Mouse (Mus musculus) MEL (cell line): ENCODE measurements around the gene Mfng. TPM values are rescaled to one million over a fixed set of nuclear protein-coding genes. Genes with fewer than 3 reads are reported as not detected.

Experiments used
- DNase-seq: peaks from one replicate; pipeline ENCODE4 v3.0.0; 2011; ENCODE audit warnings: low read depth, low spot score
- H3K27ac ChIP-seq: 2 replicates; pipeline ENCODE4 v1.5.1; 2012; ENCODE audit warnings: low read depth, mild to moderate bottlenecking, control low read depth, low read length, moderate library complexity; ENCODE audit not compliant: control insufficient read depth
- H3K27me3 ChIP-seq, 2 experiments: fragments of 150-350 bp in 1 of 2; sonication (generic) in 1 of 2; 2 replicates each; pipeline ENCODE4 v1.6.1; 2012; ENCODE audit warnings: low read length in 2 of 2, mild to moderate bottlenecking in 2 of 2, improper control_type of control experiment in 1 of 2, moderate library complexity in 1 of 2; ENCODE audit not compliant: insufficient read depth in 2 of 2, control insufficient read depth in 1 of 2
- H3K36me3 ChIP-seq, 2 experiments: 2 replicates each; pipeline ENCODE4 v1.6.1; 2012 to 2014; ENCODE audit warnings: low read length in 2 of 2, improper control_type of control experiment in 1 of 2, inconsistent platforms in 1 of 2, mild to moderate bottlenecking in 1 of 2; ENCODE audit not compliant: insufficient read depth in 2 of 2, control insufficient read depth in 1 of 2
- H3K4me1 ChIP-seq, 2 experiments: fragments of 150-350 bp in 1 of 2; sonication (generic) in 1 of 2; 2 replicates each; pipeline ENCODE4 v1.6.1; 2012; ENCODE audit warnings: low read length in 2 of 2, improper control_type of control experiment in 1 of 2, mild to moderate bottlenecking in 1 of 2; ENCODE audit not compliant: insufficient read depth in 2 of 2, control insufficient read depth in 1 of 2
- H3K4me3 ChIP-seq, 2 experiments: fragments of 150-350 bp in 1 of 2; sonication (generic) in 1 of 2; 2 replicates each; pipeline ENCODE4 v1.5.1; 2012; ENCODE audit warnings: low read depth in 2 of 2, low read length in 2 of 2, mild to moderate bottlenecking in 2 of 2, moderate library complexity in 2 of 2, control low read depth in 1 of 2, improper control_type of control experiment in 1 of 2; ENCODE audit not compliant: control insufficient read depth in 1 of 2, insufficient read depth in 1 of 2
- H3K79me2 ChIP-seq: 2 replicates; pipeline ENCODE4 v1.6.1; 2012; ENCODE audit warnings: mild to moderate bottlenecking, low read length, moderate library complexity; ENCODE audit not compliant: control insufficient read depth, poor library complexity, insufficient read depth
- H3K9ac ChIP-seq: 2 replicates; pipeline ENCODE4 v1.6.1; 2012; ENCODE audit warnings: low read depth, mild to moderate bottlenecking, control low read depth, low read length, moderate library complexity; ENCODE audit not compliant: control insufficient read depth, poor library complexity, severe bottlenecking
- H3K9me3 ChIP-seq: fragments of 150-350 bp; sonication (generic); replicated peaks from 2 replicates; pipeline ENCODE4 v1.6.1; 2012; ENCODE audit warnings: mild to moderate bottlenecking, low read length, improper control_type of control experiment, moderate library complexity; ENCODE audit not compliant: insufficient read depth
- BHLHE40 ChIP-seq: IDR thresholded peaks from 2 replicates; pipeline ENCODE4 v1.6.1; 2012; ENCODE audit warnings: low read depth, mild to moderate bottlenecking, inconsistent platforms, low read length, improper control_type of control experiment, borderline replicate concordance
- CHD1 ChIP-seq: IDR thresholded peaks from 2 replicates; pipeline ENCODE4 v1.6.1; 2012; ENCODE audit warnings: low read depth, mild to moderate bottlenecking, inconsistent platforms, low read length, improper control_type of control experiment
- CTCF ChIP-seq, 3 experiments: IDR thresholded peaks in 2 of 3; conservative IDR thresholded peaks in 1 of 3; 2 replicates each; pipeline ENCODE4 v1.5.1; 2011 to 2012; ENCODE audit warnings: low read length in 3 of 3, low read depth in 2 of 3, mild to moderate bottlenecking in 2 of 3, improper control_type of control experiment in 1 of 3, inconsistent platforms in 1 of 3, mixed read lengths in 1 of 3, moderate library complexity in 1 of 3; ENCODE audit not compliant: control insufficient read depth in 1 of 3, insufficient read depth in 1 of 3, poor library complexity in 1 of 3, severe bottlenecking in 1 of 3
- E2F4 ChIP-seq: IDR thresholded peaks from 2 replicates; pipeline ENCODE4 v1.6.1; 2011; ENCODE audit warnings: low read depth, low read length, improper control_type of control experiment, borderline replicate concordance
- ELF1 ChIP-seq: IDR thresholded peaks from 2 replicates; pipeline ENCODE4 v1.6.1; 2014; ENCODE audit warnings: low read depth, mild to moderate bottlenecking, inconsistent platforms, low read length, improper control_type of control experiment, moderate library complexity
- EP300 ChIP-seq, 2 experiments: IDR thresholded peaks; 2 replicates each; pipeline ENCODE4 v1.6.1; 2011; ENCODE audit warnings: improper control_type of control experiment in 2 of 2, low read length in 2 of 2, low read depth in 1 of 2, mild to moderate bottlenecking in 1 of 2
- KAT2A ChIP-seq: conservative IDR thresholded peaks from 2 replicates; pipeline ENCODE4 v1.6.1; 2012; ENCODE audit warnings: low read depth, low read length, improper control_type of control experiment, inconsistent platforms
- MAFK ChIP-seq: IDR thresholded peaks from 2 replicates; pipeline ENCODE4 v1.6.1; 2011; ENCODE audit warnings: low read depth, mild to moderate bottlenecking, low read length, improper control_type of control experiment, borderline replicate concordance
- MAX ChIP-seq: IDR thresholded peaks from 2 replicates; pipeline ENCODE4 v1.6.1; 2011; ENCODE audit warnings: low read length, improper control_type of control experiment
- MXI1 ChIP-seq: IDR thresholded peaks from 2 replicates; pipeline ENCODE4 v1.6.1; 2011; ENCODE audit warnings: mild to moderate bottlenecking, low read depth, low read length, improper control_type of control experiment
- MYB ChIP-seq: IDR thresholded peaks from 2 replicates; pipeline ENCODE4 v1.6.1; 2011; ENCODE audit warnings: mild to moderate bottlenecking, low read depth, low read length, improper control_type of control experiment
- MYC ChIP-seq: IDR thresholded peaks from 2 replicates; pipeline ENCODE4 v1.6.1; 2011; ENCODE audit warnings: low read depth, mild to moderate bottlenecking, low read length, improper control_type of control experiment, moderate library complexity
- NRF1 ChIP-seq: IDR thresholded peaks from 2 replicates; pipeline ENCODE4 v1.6.1; 2014; ENCODE audit warnings: low read depth, mild to moderate bottlenecking, inconsistent platforms, low read length, improper control_type of control experiment, moderate library complexity; ENCODE audit not compliant: poor library complexity, insufficient read depth, severe bottlenecking
- POLR2A ChIP-seq, 2 experiments: IDR thresholded peaks; 2 replicates each; pipeline ENCODE4 v1.6.1; 2011 to 2012; ENCODE audit warnings: low read length in 2 of 2, mild to moderate bottlenecking in 2 of 2, control low read depth in 1 of 2, improper control_type of control experiment in 1 of 2, low read depth in 1 of 2, moderate library complexity in 1 of 2; ENCODE audit not compliant: control insufficient read depth in 1 of 2, insufficient read depth in 1 of 2, poor library complexity in 1 of 2
- POLR2AphosphoS2 ChIP-seq: IDR thresholded peaks from 2 replicates; pipeline ENCODE4 v1.6.1; 2011; ENCODE audit warnings: low read length, improper control_type of control experiment
- POLR2AphosphoS5 ChIP-seq: IDR thresholded peaks from 2 replicates; pipeline ENCODE4 v1.6.1; 2012; ENCODE audit warnings: low read depth, borderline replicate concordance, mild to moderate bottlenecking, inconsistent platforms, low read length, moderate library complexity, mixed read lengths
- RAD21 ChIP-seq: IDR thresholded peaks from 2 replicates; pipeline ENCODE4 v1.6.1; 2011; ENCODE audit warnings: mild to moderate bottlenecking, low read depth, low read length, improper control_type of control experiment
- RCOR1 ChIP-seq: IDR thresholded peaks from 2 replicates; pipeline ENCODE4 v1.6.1; 2012; ENCODE audit warnings: low read depth, mild to moderate bottlenecking, inconsistent platforms, low read length, improper control_type of control experiment
- TCF12 ChIP-seq: IDR thresholded peaks from 2 replicates; pipeline ENCODE4 v1.6.1; 2014; ENCODE audit warnings: low read depth, mild to moderate bottlenecking, inconsistent platforms, low read length, improper control_type of control experiment, moderate library complexity
- USF1 ChIP-seq: IDR thresholded peaks from 2 replicates; pipeline ENCODE4 v1.6.1; 2014; ENCODE audit warnings: low read depth, mild to moderate bottlenecking, inconsistent platforms, low read length, improper control_type of control experiment, moderate library complexity
- ZMIZ1 ChIP-seq: IDR thresholded peaks from 2 replicates; pipeline ENCODE4 v1.6.1; 2012; ENCODE audit warnings: low read depth, mild to moderate bottlenecking, inconsistent platforms, low read length, improper control_type of control experiment, moderate library complexity
- ZNF384 ChIP-seq: IDR thresholded peaks from 2 replicates; pipeline ENCODE4 v1.6.1; 2012; ENCODE audit warnings: low read depth, mild to moderate bottlenecking, inconsistent platforms, low read length, improper control_type of control experiment
- polyA plus RNA-seq, 2 experiments: library from polyadenylated mRNA; stranded (reverse) in 1 of 2; unstranded in 1 of 2; fragments of >175 nt in 1 of 2; fragments of >200 nt in 1 of 2; gene quantifications; 2 replicates each; pipeline versions ENCODE4 v1.2.1 to v1.2.4; 2012; ENCODE audit warnings: low replicate concordance in 2 of 2, low read depth in 1 of 2; ENCODE audit not compliant: insufficient read length in 2 of 2, insufficient read depth in 1 of 2, missing spikeins in 1 of 2
- total RNA-seq: library from RNA; depleted of rRNA; stranded (reverse); fragments of 300-350 nt; gene quantifications from 2 replicates; pipeline ENCODE4 v1.2.3, GENCODE M21; 2012; rRNA removed

The Mfng gene
- total and polyA plus RNA-seq, 3 experiments, result 17.8 to 27.1 TPM; not detected in 1

DNA sequence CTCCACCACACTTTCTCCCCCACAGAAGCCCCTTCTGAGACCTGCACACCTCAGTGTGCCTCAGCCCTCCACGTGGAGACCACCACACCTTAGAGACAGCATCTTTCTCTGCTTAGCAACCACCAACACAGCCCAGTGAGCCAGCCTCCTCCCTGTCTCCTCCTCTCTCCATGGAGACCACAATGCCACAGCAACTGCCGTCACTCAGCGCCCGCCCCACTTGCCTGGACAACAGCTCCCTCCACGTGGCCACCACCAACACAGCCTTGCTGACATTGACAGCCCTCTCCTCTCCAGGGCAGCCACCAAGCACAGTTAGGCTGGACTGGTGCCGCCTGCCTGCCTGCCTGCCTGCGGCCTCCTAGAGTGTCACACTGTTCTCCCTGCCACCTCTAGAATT is 63.5 kb downstream of the Mfng start:
- Histone ChIP-seq H3K9ac (no peak overlapping the region), H3K4me3 (no peak overlapping the region), H3K27ac (no peak overlapping the region), H3K36me3 (peaks cover 0 to 2% of the 10 kb centered on the region in 2 experiments; a peak in 1 of 4 replicates), H3K9me3 (no peaks in the 10 kb centered on the region), H3K4me1 (peaks cover 0 to 18% of the 10 kb centered on the region in 2 experiments; a peak in 2 of 4 replicates), H3K79me2 (no peaks in the 10 kb centered on the region), H3K27me3 (no peaks in the 10 kb centered on the region)
- no peak for DNase-seq
- TF ChIP-seq MXI1 (no peak), BHLHE40 (no peak), USF1 (no peak), MYB (no peak), TCF12 (no peak), KAT2A (no peak), MYC (no peak), POLR2AphosphoS2 (no peak), NRF1 (no peak), POLR2AphosphoS5 (no peak), MAX (no peak), RAD21 (no peak)

GRCm38 (mm10) chr15:78706630-78707029 is 66.6 kb downstream of the Mfng start:
- DNase-seq, result peak; percentile 28
- Histone ChIP-seq H3K4me3 (no peak overlapping the region), H3K27me3 (no peaks in the 10 kb centered on the region), H3K27ac (no peak overlapping the region), H3K4me1 (peaks cover 0 to 29% of the 10 kb centered on the region in 2 experiments; a peak in 2 of 4 replicates), H3K79me2 (no peaks in the 10 kb centered on the region), H3K36me3 (peaks cover 0 to 2% of the 10 kb centered on the region in 2 experiments; a peak in 1 of 4 replicates), H3K9ac (no peak overlapping the region), H3K9me3 (no peaks in the 10 kb centered on the region)
- TF ChIP-seq EP300 (IDR thresholded peaks at IDR 0.05; ENCODE audit: low read depth in 1 of 2, low read length in 2 of 2) (no peak), MAX (no peak), E2F4 (no peak), MXI1 (no peak), ELF1 (no peak), RCOR1 (no peak), RAD21 (no peak), POLR2A (IDR thresholded peaks at IDR 0.05; ENCODE audit: control insufficient read depth in 1 of 2, insufficient read depth in 1 of 2, low read depth in 1 of 2, low read length in 2 of 2, poor library complexity in 1 of 2) (no peak), NRF1 (no peak), CHD1 (no peak), POLR2AphosphoS5 (no peak), ZNF384 (no peak), TCF12 (no peak), ZMIZ1 (no peak), CTCF (IDR thresholded peaks at IDR 0.05 in 2 of 3, conservative IDR thresholded peaks at IDR 0.05 in 1 of 3; ENCODE audit: control insufficient read depth in 1 of 3, insufficient read depth in 1 of 3, low read depth in 2 of 3, low read length in 3 of 3, poor library complexity in 1 of 3, severe bottlenecking in 1 of 3) (no peak), MAFK (no peak)

Other genes starting within 250 kb of the Mfng start
- 0.15 and 0.20 TPM in 2 replicates for gene C1qtnf6, start 242.1 kb downstream of the Mfng start, total RNA-seq
- 1 to 10 TPM in 1 of 2 experiments, not detected in 1; 1.3 TPM for gene C1qtnf6, start 242.1 kb downstream of the Mfng start, polyA plus RNA-seq
- gene Sstr3, start 228.8 kb downstream of the Mfng start, total RNA-seq, result not detected in 2 replicates
- not detected for gene Sstr3, start 228.8 kb downstream of the Mfng start, polyA plus RNA-seq
- gene Rac2, start 200.7 kb downstream of the Mfng start, total RNA-seq, result 257 and 268 TPM in 2 replicates
- 100 to 1,000 TPM; 772 to 881 TPM for gene Rac2, start 200.7 kb downstream of the Mfng start, polyA plus RNA-seq
- gene Cyth4, start 176.4 kb downstream of the Mfng start, total RNA-seq, result 8.7 and 9.2 TPM in 2 replicates
- gene Cyth4, start 176.4 kb downstream of the Mfng start, polyA plus RNA-seq, result 10 to 100 TPM in 1 of 2 experiments, not detected in 1; 23.5 TPM
- gene Elfn2, start 54.7 kb downstream of the Mfng start, total RNA-seq, result 0.04 and 0.49 TPM in 2 replicates
- gene Elfn2, start 54.7 kb downstream of the Mfng start, polyA plus RNA-seq, result under 1 TPM in 1 of 2 experiments, not detected in 1; 0.15 TPM
- gene Card10, start 29.6 kb upstream of the Mfng start, total RNA-seq, result not detected in 2 replicates
- not detected for gene Card10, start 29.6 kb upstream of the Mfng start, polyA plus RNA-seq
- gene Cdc42ep1, start 69.1 kb upstream of the Mfng start, total RNA-seq, result 0.04 TPM in 1 of 2 replicates, not detected in the other
- gene Cdc42ep1, start 69.1 kb upstream of the Mfng start, polyA plus RNA-seq, result 1 to 10 TPM in 1 of 2 experiments, not detected in 1; 1.7 TPM
- not detected in 2 replicates for gene Lgals2, start 82.1 kb upstream of the Mfng start, total RNA-seq
- not detected for gene Lgals2, start 82.1 kb upstream of the Mfng start, polyA plus RNA-seq
- gene Gga1, start 103.7 kb upstream of the Mfng start, total RNA-seq, result 16.1 and 18.2 TPM in 2 replicates
- gene Gga1, start 103.7 kb upstream of the Mfng start, polyA plus RNA-seq, result 10 to 100 TPM in 1 of 2 experiments, not detected in 1; 48.1 TPM
- gene Gm49510, start 126.2 kb upstream of the Mfng start, total RNA-seq, result 0.27 TPM in 1 of 2 replicates, not detected in the other
- under 1 TPM in 1 of 2 experiments, not detected in 1; 0.17 TPM for gene Gm49510, start 126.2 kb upstream of the Mfng start, polyA plus RNA-seq
- 17.1 and 21.0 TPM in 2 replicates for gene Sh3bp1, start 126.3 kb upstream of the Mfng start, total RNA-seq
- gene Sh3bp1, start 126.3 kb upstream of the Mfng start, polyA plus RNA-seq, result 10 to 100 TPM in 1 of 2 experiments, not detected in 1; 80.2 TPM
- 16.7 and 21.5 TPM in 2 replicates for gene Pdxp, start 140.4 kb upstream of the Mfng start, total RNA-seq
- gene Pdxp, start 140.4 kb upstream of the Mfng start, polyA plus RNA-seq, result 10 to 100 TPM in 1 of 2 experiments, not detected in 1; 25.4 TPM
- gene Lgals1, start 153.2 kb upstream of the Mfng start, total RNA-seq, result 974 and 1,054 TPM in 2 replicates
- 1,000 to 10,000 TPM in 1 of 2 experiments, 100 to 1,000 TPM in 1; 646 to 1,010 TPM for gene Lgals1, start 153.2 kb upstream of the Mfng start, polyA plus RNA-seq
- gene Nol12, start 161.5 kb upstream of the Mfng start, total RNA-seq, result 39.0 and 40.8 TPM in 2 replicates
- 100 to 1,000 TPM in 1 of 2 experiments, not detected in 1; 127 TPM for gene Nol12, start 161.5 kb upstream of the Mfng start, polyA plus RNA-seq
- gene Triobp, start 174.2 kb upstream of the Mfng start, total RNA-seq, result 18.4 and 21.3 TPM in 2 replicates
- 10 to 100 TPM in 1 of 2 experiments, not detected in 1; 31.3 TPM for gene Triobp, start 174.2 kb upstream of the Mfng start, polyA plus RNA-seq